Mouse (Mus musculus) layer of hippocampus, postnatal 14 days (tissue): ENCODE results near the gene Nrcam. TPM values are rescaled to one million over a fixed set of nuclear protein-coding genes. Genes with fewer than 3 reads are reported as not detected.

Source experiments
- DNase-seq, 2 experiments: peaks; one replicate each; pipeline ENCODE4 v3.0.0; 2021 to 2022; ENCODE audit warnings: low spot score in 2 of 2, mixed read lengths in 1 of 2
- total RNA-seq, 2 experiments: library from RNA; stranded (reverse); gene quantifications; 2 replicates each; pipeline ENCODE4 v1.2.3; 2021

Gene Nrcam
- total RNA-seq, 2 experiments from 2014 or later = 447 to 466 TPM

- no peak for DNase-seq
These were observed 28.8 kb downstream of the Nrcam start for GRCm38 (mm10) chr12:44357460-44357859.

GRCm38 (mm10) chr12:44357881-44358280, 29.2 kb downstream of the Nrcam start:
- DNase-seq = no peak

DNA sequence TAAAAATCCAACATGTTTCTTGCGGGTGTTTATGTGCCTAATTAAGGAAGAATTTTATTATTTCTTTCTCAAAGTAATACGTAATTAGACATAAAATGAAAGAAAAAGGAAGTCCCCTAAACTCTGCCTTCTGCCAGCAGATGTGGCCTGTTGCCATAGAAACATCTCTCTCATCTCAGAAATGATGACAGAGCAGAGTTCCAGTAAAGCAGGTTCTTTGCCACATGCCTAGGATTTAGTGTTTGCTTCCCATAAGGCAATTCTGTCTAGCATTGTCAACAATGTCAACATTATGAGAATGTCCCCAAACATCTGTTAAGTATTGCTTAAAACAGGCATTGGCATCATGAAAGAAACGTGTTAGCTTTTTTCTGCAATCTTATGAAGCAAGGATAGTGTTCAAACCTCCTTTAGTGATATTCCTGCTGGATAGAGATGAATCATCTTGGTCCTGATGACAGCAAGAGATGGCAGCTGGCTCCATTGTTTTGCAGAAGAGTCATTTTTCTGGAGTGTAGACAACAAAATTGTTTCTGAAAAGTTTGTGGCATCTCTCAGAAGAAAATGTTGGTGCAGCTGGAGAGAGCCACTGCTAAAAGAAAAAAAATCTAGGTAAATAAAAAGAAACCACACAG, 42.5 kb downstream of the Nrcam start:
- DNase-seq = no peak

DNA sequence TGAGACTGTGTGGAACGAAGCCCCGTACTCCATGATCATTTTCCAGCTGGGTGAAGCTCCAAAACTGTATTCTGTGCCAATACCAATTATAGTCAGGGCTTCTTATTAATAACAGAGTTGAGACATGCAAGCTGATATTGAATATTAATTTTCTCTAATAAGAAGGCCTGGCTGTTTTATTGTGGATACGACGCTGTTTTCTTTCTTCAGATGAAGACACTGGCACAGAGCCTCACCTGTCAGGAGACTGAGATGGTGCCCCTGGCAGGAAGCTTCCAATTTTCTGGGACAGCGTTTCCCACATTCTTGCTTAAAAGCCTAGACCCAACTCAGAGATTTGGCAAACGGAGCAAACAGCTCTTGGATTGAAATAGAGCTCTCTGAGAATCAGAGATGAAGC, 47.3 kb downstream of the Nrcam start:
- peak in 1 of 2 experiments; percentile 59 for DNase-seq

DNA sequence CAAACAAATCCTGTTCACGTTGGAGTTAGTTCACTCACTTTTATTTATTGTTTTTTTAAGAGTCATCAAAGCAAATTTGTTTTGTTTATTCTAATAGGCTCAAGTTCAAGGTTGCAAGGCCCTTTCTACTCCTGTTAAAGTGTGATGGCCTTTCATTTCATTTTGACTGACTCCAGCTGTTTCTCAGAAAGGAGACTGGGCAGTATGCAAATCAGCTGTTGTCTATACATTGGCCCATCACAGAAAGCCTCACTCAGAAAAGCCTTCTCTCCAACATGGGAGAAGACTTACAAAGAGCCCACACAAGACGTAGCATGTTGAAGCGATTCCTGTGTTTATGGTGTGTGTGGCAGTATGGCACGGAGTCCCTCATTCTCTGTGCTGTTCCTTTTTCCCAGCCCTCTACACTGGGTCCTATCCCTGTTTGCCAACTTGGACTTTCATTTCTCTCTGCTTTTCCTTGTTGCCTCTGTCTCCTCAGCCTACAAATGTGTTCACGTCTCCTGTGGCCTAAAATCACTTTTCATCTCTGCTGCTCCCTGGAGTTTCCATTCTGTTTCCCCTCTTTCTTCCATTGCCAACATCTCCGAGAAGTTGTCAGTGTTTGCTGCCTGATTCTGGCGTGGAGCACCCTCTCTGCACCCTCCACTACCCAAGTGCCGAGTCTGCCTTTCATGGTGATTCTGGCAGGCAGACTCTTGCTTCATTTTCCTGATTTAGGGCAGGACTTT, 49.9 kb downstream of the Nrcam start:
- DNase-seq = peak in 1 of 2 experiments; percentile 65

- DNase-seq = peak; percentile 49 to 86
These were observed 52.1 kb downstream of the Nrcam start for GRCm38 (mm10) chr12:44380805-44381204.

- DNase-seq = no peak
These were observed 57.7 kb downstream of the Nrcam start for GRCm38 (mm10) chr12:44386398-44386797.

DNA sequence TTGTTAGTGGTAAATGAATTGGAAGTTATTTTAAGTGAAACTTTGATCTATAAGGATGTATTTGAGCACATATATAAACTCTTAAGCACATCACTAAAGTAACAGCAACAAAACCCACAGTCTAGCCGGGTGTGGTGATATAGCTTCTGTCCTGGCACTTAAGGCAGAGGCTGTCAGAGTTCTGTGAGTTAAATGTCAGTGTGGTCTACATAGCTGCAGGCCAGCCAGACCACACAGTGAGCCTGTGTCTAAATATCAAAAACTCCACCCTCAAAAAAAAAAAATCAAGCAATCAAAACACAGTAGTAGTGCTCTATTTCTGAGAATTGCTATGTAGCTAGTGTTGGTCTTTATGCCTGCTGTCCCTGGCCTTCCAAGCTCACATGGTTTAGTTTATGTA, 59.5 kb downstream of the Nrcam start:
- no peak for DNase-seq

DNA sequence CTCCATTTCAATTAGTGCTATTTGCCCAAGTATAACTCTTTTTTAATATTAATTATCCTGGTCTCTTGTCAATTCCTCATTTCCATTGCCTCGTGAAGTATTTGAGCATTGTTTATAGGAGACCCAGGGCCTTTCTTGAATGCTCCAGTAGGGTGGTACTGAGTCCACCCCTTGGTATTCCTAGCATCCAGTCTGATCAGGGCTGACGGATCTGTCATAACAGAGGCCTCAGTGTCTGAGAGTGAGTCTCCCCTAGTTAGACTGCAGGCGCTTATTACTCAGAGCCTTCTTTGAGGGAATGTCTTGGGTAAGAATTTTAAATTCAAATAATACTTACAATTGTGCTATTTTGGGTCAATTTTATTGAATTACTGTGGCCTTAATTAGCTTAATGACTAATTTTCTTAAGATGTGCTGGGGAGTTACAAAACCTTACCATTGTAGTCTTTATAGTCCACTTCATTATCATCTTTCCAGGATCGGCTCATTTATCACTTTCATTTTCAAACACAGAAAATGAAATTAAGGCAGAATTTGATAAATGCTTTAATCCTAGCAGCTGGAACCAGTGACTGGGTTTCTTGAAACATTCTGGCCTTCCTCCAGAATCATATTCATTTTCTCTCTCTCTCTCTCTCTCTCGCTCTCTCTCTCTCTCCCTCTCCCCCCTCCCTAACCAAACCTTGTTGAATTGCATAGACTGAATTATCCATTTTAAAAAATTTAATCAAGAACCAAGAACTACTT, 61.9 kb downstream of the Nrcam start:
- DNase-seq = no peak

- DNase-seq = no peak
These were observed 66.2 kb downstream of the Nrcam start for GRCm38 (mm10) chr12:44394901-44395300.

- no peak for DNase-seq
These were observed 69.1 kb downstream of the Nrcam start for GRCm38 (mm10) chr12:44397782-44398181.

DNA sequence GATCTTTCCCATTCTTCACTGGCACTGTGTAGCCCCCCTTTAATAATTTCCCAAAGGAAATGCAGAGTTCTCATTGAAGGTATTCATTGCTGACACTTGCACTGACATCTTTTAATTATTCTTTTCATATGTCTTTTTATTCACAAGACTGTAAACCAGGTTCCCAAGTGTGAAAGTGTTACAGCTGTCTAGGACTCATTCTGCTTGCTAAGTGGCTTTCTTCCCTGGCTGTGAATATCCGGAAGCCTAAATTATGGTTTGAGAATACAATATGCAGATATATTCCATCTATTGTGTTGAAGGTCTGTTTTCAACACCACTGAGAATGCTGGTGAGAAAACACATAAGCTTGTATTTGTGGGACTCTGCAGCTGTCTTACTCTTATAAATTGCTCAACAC, 73.4 kb downstream of the Nrcam start:
- no peak for DNase-seq

- DNase-seq = no peak
These were observed 74.6 kb downstream of the Nrcam start for GRCm38 (mm10) chr12:44403270-44403669.

DNA sequence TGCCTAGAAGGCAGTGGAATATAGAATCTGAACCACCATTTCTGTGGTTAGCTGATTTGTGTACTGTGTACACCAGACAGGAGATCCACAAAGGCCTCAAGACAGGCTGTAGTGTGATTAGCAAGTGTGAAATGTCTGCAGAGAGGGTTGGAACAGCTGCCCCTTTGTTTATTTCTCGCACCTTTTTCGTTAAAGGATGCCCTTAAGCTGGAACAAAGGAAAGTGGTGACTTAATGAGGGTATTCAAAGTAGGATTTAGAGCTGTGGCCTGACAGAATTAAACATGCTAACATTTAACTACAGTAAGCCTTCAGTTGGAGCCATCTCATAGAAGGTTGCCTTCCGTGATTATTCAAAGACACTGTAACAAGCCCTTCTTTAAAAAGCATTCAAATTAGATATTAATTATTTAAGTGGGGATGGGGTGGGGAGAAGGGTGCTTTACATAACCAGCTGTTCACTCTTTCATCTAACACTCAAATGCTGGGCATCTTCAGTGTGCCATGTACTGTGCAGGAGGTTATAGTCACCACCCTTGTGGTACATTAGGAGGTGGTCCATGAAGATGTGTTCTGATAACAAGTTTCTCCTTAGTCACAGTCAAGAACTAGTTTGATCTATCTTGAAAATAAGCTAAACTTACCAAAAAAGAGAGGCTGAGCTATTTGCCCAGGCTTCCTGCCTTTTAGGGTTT, 75.2 kb downstream of the Nrcam start:
- no peak for DNase-seq

GRCm38 (mm10) chr12:44409786-44410185, 81.1 kb downstream of the Nrcam start:
- DNase-seq = peak in 1 of 2 experiments; percentile 63

DNA sequence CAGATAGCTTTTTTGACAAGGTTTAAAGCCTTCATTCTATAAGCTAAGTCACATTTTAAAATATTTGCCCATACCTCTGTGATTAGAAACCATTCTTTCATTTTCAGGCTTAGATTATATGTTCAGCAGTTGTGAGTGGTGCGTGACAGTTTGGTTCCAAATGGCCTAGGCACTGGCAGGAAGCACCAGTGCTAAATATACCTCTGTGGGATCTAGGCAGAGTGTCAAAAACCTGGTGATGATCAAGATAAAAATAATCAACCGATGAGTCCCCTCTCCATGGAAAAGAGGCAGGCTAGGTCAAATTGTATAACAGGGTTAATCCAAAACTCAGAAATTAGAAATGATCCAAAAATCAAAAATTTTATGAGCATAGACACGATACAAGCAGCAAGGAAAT, 82.3 kb downstream of the Nrcam start:
- peak in 1 of 2 experiments; percentile 47 for DNase-seq

DNA sequence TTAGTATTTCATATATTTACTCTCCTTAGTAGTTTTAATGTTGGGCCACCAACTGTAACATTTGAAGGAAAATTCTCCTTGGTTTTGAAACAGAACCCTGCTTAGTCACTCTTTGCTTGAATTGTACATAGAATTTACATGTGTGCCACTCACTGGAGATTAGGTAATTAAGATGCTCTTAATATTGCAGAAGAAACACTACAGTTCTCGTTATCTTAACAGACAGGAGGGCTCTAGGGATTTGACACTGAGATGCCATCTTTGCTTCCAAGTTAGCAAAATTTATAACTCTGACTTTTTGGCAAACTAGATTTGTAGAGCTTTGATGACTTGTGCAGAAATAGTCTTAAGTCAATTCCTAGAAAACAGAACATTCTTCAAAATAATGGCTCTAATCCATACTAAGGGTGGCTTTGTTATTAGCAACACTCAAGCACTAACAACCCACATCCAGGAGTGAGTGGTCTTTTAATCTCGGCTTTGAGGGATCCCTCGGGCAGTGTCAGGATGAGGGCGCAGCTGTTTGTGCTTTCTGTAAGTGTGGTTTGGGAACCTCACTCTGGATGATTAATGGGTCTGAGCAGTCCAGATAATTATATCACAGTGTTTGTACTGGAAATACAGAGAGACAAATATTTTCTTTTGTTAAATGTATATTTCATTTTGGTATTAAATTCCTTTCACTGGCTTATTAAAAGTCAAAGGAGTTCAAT, 93.6 kb downstream of the Nrcam start:
- no peak for DNase-seq

GRCm38 (mm10) chr12:44422867-44423255, 94.2 kb downstream of the Nrcam start:
- DNase-seq = no peak

DNA sequence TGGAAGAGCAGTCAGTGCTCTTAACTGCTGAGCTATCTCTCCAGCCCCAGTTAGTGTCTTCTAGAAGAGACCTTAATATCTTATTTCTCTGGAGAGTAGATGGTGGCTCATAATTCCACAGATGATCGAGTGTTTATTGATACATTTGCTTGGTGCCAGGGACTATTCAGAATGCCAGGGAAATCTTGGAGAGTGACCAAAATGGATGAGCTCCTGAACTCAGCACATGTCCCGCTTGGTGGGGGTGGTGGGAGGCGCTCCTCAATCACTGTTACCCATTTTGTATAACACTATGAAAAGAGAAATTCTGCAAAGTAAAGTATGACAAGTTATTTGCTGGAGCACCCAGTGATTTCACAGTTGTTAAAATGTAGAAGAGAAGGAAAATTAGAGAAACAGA, 95.3 kb downstream of the Nrcam start:
- DNase-seq = peak in 1 of 2 experiments; percentile 77

GRCm38 (mm10) chr12:44425040-44425439, 96.4 kb downstream of the Nrcam start:
- no peak for DNase-seq

GRCm38 (mm10) chr12:44430335-44430734, 101.7 kb downstream of the Nrcam start:
- peak in 1 of 2 experiments; percentile 39 for DNase-seq
